Mouse (Mus musculus) C2C12 (cell line): ENCODE data around the gene Olfr893. TPM values are rescaled to one million over a fixed set of nuclear protein-coding genes. Genes with fewer than 3 reads are reported as not detected.
"Not testable (repeated sequence)": the region's sequence is repeated elsewhere in the genome, so short reads cannot be mapped to it uniquely, and the experiment has no call there.

ENCODE experiments used
- H3K27me3 ChIP-seq: one replicate; pipeline ENCODE4 v1.6.1; 2011; ENCODE audit not compliant: control insufficient read depth, insufficient read depth, insufficient read length
- H3K36me3 ChIP-seq: one replicate; pipeline ENCODE4 v1.6.1; 2011; ENCODE audit not compliant: control insufficient read depth, insufficient read depth
- H3K4me3 ChIP-seq: one replicate; pipeline ENCODE4 v1.5.1; 2011; ENCODE audit warnings: mild to moderate bottlenecking, control low read depth; ENCODE audit not compliant: poor library complexity, insufficient read depth, severe bottlenecking
- H3K79me2 ChIP-seq: one replicate; pipeline ENCODE4 v1.6.1; 2011; ENCODE audit not compliant: control insufficient read depth, insufficient read depth
- H3K79me3 ChIP-seq: one replicate; pipeline ENCODE4 v1.6.1; 2011; ENCODE audit warnings: low read depth, control low read depth
- H3ac ChIP-seq: one replicate; pipeline ENCODE3; 2011; ENCODE audit warnings: low read depth; ENCODE audit not compliant: control insufficient read depth, insufficient read length
- CEBPB ChIP-seq: IDR thresholded peaks from one replicate; pipeline ENCODE4 v1.6.1; 2011; ENCODE audit warnings: low read depth, mild to moderate bottlenecking, control low read depth, moderate library complexity
- CTCF ChIP-seq: IDR thresholded peaks from one replicate; pipeline ENCODE4 v1.5.1; 2011; ENCODE audit not compliant: control insufficient read depth, insufficient read depth, insufficient read length
- FOSL1 ChIP-seq: IDR thresholded peaks from one replicate; pipeline ENCODE4 v1.8.0; 2011; ENCODE audit warnings: mild to moderate bottlenecking, low read length; ENCODE audit not compliant: poor library complexity, insufficient read depth, severe bottlenecking
- MAX ChIP-seq: IDR thresholded peaks from one replicate; pipeline ENCODE4 v1.6.1; 2011; ENCODE audit warnings: mild to moderate bottlenecking, control low read depth
- MYOD1 ChIP-seq: IDR thresholded peaks from one replicate; pipeline ENCODE4 v1.6.1; 2011; ENCODE audit warnings: low read depth; ENCODE audit not compliant: control insufficient read depth, insufficient read length
- MYOG ChIP-seq: IDR thresholded peaks from one replicate; pipeline ENCODE4 v1.6.1; 2011; ENCODE audit not compliant: control insufficient read depth, insufficient read length; ENCODE audit errors: extremely low read depth
- USF1 ChIP-seq: IDR thresholded peaks from one replicate; pipeline ENCODE4 v1.6.1; 2011; ENCODE audit warnings: low read depth, mild to moderate bottlenecking, control low read depth, moderate library complexity
- long read RNA-seq, 2 experiments: library from polyadenylated mRNA; unstranded; transcript quantifications; one replicate each; pipeline ENCODE4 v2.0.0; 2019 to 2020
- polyA plus RNA-seq: library from polyadenylated mRNA; unstranded; fragments of >200 nt; fragmentation: generic; extraction: Trizol; gene quantifications from one replicate; pipeline ENCODE4 v1.2.1, GENCODE M21; 2012; ENCODE audit warnings: missing spikeins

Olfr893 gene
- polyA plus RNA-seq = not detected
- long read RNA-seq, experiment 1 = 0 reads
- long read RNA-seq, experiment 2 = 0 reads

DNA sequence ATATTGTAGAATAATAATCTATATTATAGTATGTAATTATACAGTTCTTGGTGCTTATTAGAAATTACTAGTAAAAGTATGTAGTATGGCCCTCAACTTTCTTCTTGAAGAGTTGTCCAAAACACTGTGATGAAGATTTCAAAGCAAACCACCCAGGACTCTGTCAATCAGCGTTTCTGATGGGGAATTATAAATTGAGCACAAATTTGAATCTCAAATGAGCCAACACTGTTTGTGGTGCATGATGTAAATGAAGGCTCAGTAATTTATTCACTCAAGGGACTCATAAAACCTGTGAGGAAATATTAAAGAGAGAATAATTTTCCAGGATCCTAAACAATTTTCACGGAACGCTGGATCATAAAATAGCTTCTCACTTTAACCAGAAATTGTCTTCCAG lies at the start of gene Olfr893:
TSS of gene Olfr893 (plus strand) at position 301 of the 400 bp plus-strand sequence.
- Histone ChIP-seq H3K79me2 (no peaks in the 10 kb centered on the region), H3K36me3 (no peaks in the 10 kb centered on the region), H3K27me3 (no peaks in the 10 kb centered on the region), H3K4me3 (no peak within 1 kb of the TSS), H3ac (no peak within 1 kb of the TSS), H3K79me3 (no peaks in the 10 kb centered on the region)
- no peak for TF ChIP-seq MAX
- no peak for TF ChIP-seq MYOD1
- no peak for TF ChIP-seq USF1
- no peak for TF ChIP-seq CTCF
- TF ChIP-seq MYOG = no peak
- no peak for TF ChIP-seq CEBPB
- TF ChIP-seq FOSL1 = no peak

DNA sequence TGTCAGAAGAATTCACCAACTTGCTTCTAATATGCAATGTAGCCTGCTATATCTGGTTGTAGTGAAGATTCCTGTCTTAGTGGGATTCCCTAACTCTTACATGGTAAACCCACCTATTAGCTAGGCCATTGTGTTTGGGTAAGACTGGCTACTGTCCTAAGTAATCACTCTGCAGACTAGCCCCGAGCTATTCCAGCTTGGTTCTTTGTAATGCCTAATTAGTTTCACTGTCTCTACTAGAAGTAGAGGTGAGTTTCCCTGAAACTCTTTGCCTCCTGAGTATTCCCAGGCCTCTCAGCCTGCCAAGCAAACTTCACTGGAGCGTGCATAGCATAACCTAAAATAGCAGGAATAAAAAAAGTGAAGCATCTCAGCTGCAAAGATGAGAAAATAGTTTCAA lies 39.8 kb upstream of the Olfr893 start:
- H3K79me3 ChIP-seq, H3K79me2 ChIP-seq, H3ac ChIP-seq, H3K4me3 ChIP-seq, H3K36me3 ChIP-seq, H3K27me3 ChIP-seq: not testable (repeated sequence)

DNA sequence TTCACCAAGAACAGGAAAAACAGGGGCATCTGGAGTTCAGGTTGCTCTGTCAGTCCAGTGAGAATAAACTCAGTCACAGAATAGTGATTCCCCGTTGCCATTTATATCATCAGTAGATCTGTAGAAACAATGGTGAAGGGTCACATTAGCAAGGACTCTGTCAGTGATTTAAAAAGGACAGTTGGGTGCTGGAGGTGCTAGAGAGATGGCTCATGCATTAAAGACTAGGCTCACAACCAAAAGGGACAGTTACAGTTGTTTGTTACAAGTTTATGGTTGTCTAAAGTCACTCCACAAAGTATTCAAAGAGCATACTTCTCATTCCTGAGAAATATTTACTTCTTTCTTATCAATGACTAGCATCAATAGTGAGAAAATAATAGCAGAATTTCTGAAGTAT lies 27.4 kb upstream of the Olfr893 start, which contains the start of gene Olfr891:
TSS of gene Olfr891 (minus strand) at position 101 of the 400 bp plus-strand sequence.
- TF ChIP-seq CTCF (no peak), MAX (no peak), MYOD1 (no peak)
- Histone ChIP-seq H3K36me3 (no peaks in the 10 kb centered on the region), H3K27me3 (no peaks in the 10 kb centered on the region), H3K79me3 (no peaks in the 10 kb centered on the region), H3K4me3 (no peak within 1 kb of the TSS), H3ac (no peak within 1 kb of the TSS), H3K79me2 (no peaks in the 10 kb centered on the region)

GRCm38 (mm10) chr9:38217755-38218154 lies 9.6 kb downstream of the Olfr893 start, which contains the start of gene Olfr894:
TSS of gene Olfr894 (plus strand) at chr9:38218055.
- no peaks in the 10 kb centered on the region for H3K79me2 ChIP-seq
- H3K27me3 ChIP-seq = no peaks in the 10 kb centered on the region
- H3K79me3 ChIP-seq = no peaks in the 10 kb centered on the region
- H3K4me3 ChIP-seq = no peak within 1 kb of the TSS
- TF ChIP-seq MAX = no peak
- TF ChIP-seq MYOD1 = no peak
- TF ChIP-seq USF1 = no peak
- TF ChIP-seq CEBPB = no peak
- no peak for TF ChIP-seq FOSL1
- no peak for TF ChIP-seq MYOG
- no peak for TF ChIP-seq CTCF
- H3ac ChIP-seq = no peak within 1 kb of the TSS
- H3K36me3 ChIP-seq = no peaks in the 10 kb centered on the region

DNA sequence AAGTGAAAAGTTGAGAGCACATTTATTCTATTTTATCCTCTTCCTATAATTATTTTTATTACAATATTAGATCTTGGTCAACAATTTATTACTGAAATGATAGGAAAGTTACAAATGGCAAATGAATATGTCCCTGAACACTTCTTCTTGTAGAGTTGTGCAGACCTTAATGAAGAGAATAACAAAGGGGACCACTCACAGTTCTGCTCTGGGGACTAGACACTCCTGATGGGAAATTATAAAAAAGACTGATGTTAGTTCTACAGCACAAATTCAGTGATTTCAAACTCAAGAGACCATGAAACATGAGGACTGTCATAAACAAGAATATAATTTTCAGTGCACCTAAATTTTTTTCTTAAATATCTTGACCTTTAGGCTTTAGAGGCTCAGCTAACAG lies 44.3 kb downstream of the Olfr893 start, which contains the start of gene Olfr143:
TSS of gene Olfr143 (plus strand) at position 301 of the 400 bp plus-strand sequence.
- Histone ChIP-seq H3K4me3 (no peak within 1 kb of the TSS), H3K79me2 (no peaks in the 10 kb centered on the region), H3K79me3 (no peaks in the 10 kb centered on the region), H3ac (no peak within 1 kb of the TSS), H3K27me3 (no peaks in the 10 kb centered on the region), H3K36me3 (no peaks in the 10 kb centered on the region)
- TF ChIP-seq MYOD1 = no peak
- TF ChIP-seq FOSL1 = no peak
- no peak for TF ChIP-seq MAX
- no peak for TF ChIP-seq CTCF
- no peak for TF ChIP-seq MYOG
- TF ChIP-seq USF1 = no peak
- no peak for TF ChIP-seq CEBPB

Other genes with a start within 250 kb of the Olfr893 start
- not detected for gene Olfr881, start 216.5 kb upstream of the Olfr893 start, polyA plus RNA-seq
- not detected for gene Olfr883, start 182.6 kb upstream of the Olfr893 start, polyA plus RNA-seq
- gene Olfr884, start 161.8 kb upstream of the Olfr893 start, polyA plus RNA-seq = not detected
- not detected for gene Olfr885, start 147.0 kb upstream of the Olfr893 start, polyA plus RNA-seq
- gene Olfr887, start 124.3 kb upstream of the Olfr893 start, polyA plus RNA-seq = not detected
- not detected for gene Olfr888, start 100.2 kb upstream of the Olfr893 start, polyA plus RNA-seq
- 0.04 TPM for gene Olfr889, start 93.2 kb upstream of the Olfr893 start, polyA plus RNA-seq
- gene Olfr890, start 65.8 kb upstream of the Olfr893 start, polyA plus RNA-seq = not detected
- gene Olfr891, start 27.5 kb upstream of the Olfr893 start, polyA plus RNA-seq = not detected
- not detected for gene Olfr894, start 9.7 kb downstream of the Olfr893 start, polyA plus RNA-seq
- not detected for gene Olfr143, start 44.4 kb downstream of the Olfr893 start, polyA plus RNA-seq
- not detected for gene Olfr895, start 59.5 kb downstream of the Olfr893 start, polyA plus RNA-seq
- gene Olfr896-ps1, start 82.7 kb downstream of the Olfr893 start, polyA plus RNA-seq = not detected
- not detected for gene Olfr25, start 120.7 kb downstream of the Olfr893 start, polyA plus RNA-seq
- not detected for gene Olfr898, start 140.0 kb downstream of the Olfr893 start, polyA plus RNA-seq
- not detected for gene Olfr250, start 158.5 kb downstream of the Olfr893 start, polyA plus RNA-seq
- not detected for gene Olfr251, start 168.7 kb downstream of the Olfr893 start, polyA plus RNA-seq
- gene Olfr147, start 193.3 kb downstream of the Olfr893 start, polyA plus RNA-seq = 0.04 TPM
- 0.04 TPM for gene Olfr901, start 221.1 kb downstream of the Olfr893 start, polyA plus RNA-seq
- gene Olfr902, start 239.3 kb downstream of the Olfr893 start, polyA plus RNA-seq = not detected